Mouse (Mus musculus): Measurements from ENCODE around the gene Wfs1.
"Not testable (repeated sequence)": the region's sequence is repeated elsewhere in the genome, so short reads cannot be mapped to it uniquely, and the experiment has no call there.

The Wfs1 gene

GRCm38 (mm10) chr5:36988124-36988780, 753 bp downstream of the Wfs1 start:
- DNase-seq (ENCODE audit: low read depth, low spot score): no peak

- no peak for DNase-seq (ENCODE audit: low read depth, low spot score)
These were observed 2.4 kb downstream of the Wfs1 start for GRCm38 (mm10) chr5:36986617-36987016.

DNA sequence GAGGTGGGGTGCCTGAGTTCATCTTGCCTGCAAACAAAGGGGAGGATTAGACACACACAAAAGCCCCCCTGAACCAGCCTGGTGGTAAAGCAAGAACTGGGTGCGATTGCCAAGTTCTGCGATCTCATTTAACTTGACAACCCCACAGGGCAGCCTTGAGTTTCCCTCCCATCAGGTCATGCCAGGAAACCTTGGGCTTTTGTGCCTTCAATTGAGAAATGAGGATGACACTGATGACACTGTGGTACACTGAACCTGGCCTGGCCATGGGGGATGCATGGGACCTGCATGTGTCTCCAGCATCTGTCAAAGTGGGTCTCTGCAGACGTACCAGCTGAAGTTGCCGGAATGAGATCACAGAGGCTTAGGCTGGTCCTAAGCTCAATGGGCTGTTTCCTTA, 6.7 kb downstream of the Wfs1 start:
- DNase-seq (ENCODE audit: low read depth, low spot score): no peak

- no peak for DNase-seq (ENCODE audit: low read depth, low spot score)
These were observed 9.4 kb downstream of the Wfs1 start for GRCm38 (mm10) chr5:36979631-36980030.

- DNase-seq (ENCODE audit: low read depth, low spot score): peak; percentile 51
These were observed 10.0 kb downstream of the Wfs1 start for GRCm38 (mm10) chr5:36979001-36979400.

GRCm38 (mm10) chr5:36977809-36978208, 11.2 kb downstream of the Wfs1 start:
- DNase-seq (ENCODE audit: low read depth, low spot score): no peak

- no peak for DNase-seq (ENCODE audit: low read depth, low spot score)
These were observed 13.7 kb downstream of the Wfs1 start for GRCm38 (mm10) chr5:36975336-36975735.

GRCm38 (mm10) chr5:36971587-36971986, 17.4 kb downstream of the Wfs1 start:
- DNase-seq (ENCODE audit: low read depth, low spot score): no peak

DNA sequence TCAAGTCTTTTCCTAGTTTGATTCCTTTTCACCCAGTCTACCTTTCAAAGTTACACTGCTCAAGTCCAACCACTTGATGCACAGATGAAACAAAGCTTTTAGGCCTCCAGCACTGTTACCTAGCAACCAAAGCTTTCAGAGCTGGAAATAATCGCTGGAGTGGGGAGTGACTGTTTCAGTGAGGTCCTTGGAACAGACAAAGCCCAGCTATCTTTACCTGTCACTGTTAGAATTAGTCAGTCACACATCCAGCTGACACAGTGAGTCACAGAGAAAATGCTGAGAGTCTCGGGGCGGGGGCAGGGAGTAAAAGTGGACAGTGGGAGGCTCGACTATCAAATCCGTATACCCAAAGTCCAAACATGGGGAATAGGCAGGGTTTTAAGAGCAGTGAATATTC, 28.5 kb downstream of the Wfs1 start:
- no peak for DNase-seq (ENCODE audit: low read depth, low spot score)

DNA sequence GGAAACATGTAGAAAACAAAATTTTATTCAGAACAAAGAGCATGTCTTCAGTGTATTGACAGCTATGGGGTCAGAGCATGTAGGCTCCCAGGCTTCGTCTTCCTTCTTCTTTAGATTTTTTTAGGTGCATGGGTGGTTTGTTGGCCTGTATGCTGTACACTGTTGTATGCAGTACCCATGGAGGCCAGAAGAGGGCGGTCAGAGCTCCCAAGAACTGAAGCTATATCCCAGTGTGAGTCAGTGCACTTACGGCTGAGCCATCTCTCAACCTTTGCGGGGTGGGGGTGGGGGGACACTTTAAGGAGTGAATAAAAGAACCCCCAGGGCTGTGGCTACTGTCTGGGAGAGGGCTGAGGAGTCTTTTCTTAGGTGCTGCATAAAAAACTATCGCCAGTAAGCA, 30.2 kb downstream of the Wfs1 start:
- DNase-seq (ENCODE audit: low read depth, low spot score): peak; percentile 28

DNA sequence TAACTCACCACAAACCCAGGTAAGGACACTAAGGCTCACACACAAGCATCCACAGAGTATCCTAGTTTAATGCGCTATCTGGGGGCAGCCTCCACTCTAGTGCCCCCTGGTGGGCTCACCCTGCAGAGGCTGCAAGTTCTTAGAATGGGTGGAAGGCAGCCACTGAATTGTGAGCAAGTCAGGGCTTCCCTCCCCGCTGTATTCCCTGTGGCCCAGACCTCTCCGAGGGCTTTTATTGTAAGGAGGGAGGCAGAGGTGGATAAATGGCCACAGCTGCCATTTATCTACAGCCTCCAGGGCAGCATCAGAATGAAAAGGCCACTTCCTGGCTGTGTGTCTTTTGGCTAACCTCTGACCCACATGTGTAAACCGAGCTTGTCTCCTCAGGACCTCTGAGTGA, 33.6 kb downstream of the Wfs1 start:
- no peak for DNase-seq (ENCODE audit: low read depth, low spot score)

DNA sequence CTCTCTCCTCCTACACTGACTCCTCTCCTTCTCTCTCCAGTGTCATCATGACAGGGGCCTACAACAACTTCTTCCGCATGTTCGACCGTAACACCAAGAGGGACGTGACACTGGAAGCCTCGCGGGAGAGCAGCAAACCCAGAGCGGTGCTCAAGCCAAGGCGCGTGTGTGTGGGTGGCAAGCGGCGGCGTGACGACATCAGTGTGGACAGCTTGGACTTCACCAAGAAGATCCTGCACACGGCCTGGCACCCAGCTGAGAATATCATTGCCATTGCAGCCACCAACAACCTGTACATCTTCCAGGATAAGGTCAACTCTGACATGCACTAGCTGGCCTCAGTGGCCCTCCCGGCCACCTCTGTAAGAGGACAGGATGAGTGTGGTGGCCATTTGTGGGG, 36.7 kb downstream of the Wfs1 start:
- no peak for DNase-seq (ENCODE audit: low read depth, low spot score)

- DNase-seq (ENCODE audit: low read depth, low spot score): no peak
These were observed 38.1 kb downstream of the Wfs1 start for GRCm38 (mm10) chr5:36950871-36951270.

DNA sequence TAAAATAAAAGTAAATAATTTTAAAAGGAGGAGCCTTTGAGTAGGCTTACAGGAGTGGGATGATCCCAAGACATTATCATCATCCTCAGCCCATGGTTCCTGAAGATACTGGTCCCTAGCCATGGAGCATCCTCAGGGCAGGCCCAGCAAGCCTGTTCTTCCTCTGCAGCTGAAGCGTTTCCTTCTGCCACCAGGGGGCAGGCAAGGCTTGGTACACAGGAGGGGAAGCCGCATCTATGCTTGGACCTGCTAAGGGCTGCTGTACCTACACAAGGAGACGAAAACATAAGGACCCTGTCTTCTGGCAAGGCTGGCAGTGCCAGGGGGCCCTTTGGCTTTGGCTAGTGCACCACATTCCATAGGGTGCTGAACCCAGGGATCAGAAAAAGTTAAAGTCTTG, 40.2 kb downstream of the Wfs1 start:
- DNase-seq (ENCODE audit: low read depth, low spot score): peak; percentile 25

DNA sequence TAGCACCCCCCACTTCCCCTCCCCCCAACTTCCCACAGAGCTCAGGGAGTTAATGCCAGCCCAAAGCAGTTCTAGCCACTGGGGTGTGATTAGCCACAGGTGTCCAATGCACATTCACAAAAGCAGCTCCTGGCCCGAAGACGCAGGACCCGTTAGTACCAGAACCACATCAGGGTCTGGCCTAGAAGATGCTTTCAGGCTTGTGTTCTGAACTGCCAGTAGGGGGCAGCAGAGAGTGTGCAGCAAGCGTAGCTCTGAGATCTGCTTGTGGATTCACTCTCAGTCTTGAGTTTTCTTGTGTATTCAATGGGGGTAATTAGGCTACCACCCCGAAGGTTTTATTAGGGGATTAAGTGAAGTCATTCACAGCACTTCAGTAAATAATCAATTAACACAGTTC, 42.6 kb downstream of the Wfs1 start:
- peak; percentile 34 for DNase-seq (ENCODE audit: low read depth, low spot score)

GRCm38 (mm10) chr5:36945713-36946112, 43.3 kb downstream of the Wfs1 start:
- DNase-seq (ENCODE audit: low read depth, low spot score): no peak

DNA sequence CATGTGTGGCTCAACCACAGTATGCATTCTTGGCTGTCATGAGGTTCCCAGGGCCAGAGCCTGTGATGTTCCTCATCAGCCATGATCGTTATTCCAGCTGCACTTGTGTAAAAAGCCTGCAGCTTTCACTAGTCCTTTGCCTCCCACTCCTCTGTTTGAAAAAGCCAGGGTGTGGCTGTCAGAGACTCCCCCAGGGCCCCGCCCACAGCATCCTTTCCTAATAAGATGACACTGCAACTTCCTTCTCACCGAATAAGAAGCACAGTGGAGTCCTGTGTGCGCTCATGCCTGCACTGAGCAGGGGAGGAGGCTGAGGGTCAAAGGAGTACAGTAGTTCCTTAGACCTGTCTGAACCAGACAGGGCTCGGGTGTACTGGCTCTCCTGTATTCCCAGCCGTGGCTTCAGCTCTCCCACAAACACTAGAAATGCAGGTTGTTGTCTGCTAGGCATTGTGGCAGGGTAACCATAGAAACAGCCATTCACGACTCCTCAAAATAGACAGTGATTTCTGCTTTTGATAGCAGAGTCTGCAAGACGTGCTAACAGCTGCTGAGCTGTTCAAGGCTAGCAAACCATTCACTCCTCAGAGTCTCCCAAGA, 43.8 kb downstream of the Wfs1 start:
- DNase-seq (ENCODE audit: low read depth, low spot score): no peak

GRCm38 (mm10) chr5:36944552-36944951, 44.5 kb downstream of the Wfs1 start:
- no peak for DNase-seq (ENCODE audit: low read depth, low spot score)

DNA sequence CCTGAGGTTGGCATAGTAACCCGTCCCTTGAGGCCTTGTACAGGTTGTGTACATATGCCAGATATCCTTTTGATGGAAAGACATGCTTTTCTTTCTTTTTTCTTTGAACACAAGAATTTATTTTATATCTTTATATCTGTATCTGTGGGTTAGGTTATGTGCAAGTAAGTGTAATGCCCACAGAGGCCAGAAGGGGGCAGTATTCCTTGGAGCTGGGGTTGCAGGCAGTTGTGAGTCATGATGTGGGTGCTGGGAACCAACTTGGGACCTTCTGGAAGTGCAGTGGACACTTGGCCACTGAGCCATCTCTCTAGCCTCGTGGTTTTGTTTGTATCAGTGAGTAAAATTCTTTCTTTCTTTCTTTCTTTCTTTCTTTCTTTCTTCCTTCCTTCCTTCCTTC, 46.6 kb downstream of the Wfs1 start:
- DNase-seq (ENCODE audit: low read depth, low spot score): no peak

DNA sequence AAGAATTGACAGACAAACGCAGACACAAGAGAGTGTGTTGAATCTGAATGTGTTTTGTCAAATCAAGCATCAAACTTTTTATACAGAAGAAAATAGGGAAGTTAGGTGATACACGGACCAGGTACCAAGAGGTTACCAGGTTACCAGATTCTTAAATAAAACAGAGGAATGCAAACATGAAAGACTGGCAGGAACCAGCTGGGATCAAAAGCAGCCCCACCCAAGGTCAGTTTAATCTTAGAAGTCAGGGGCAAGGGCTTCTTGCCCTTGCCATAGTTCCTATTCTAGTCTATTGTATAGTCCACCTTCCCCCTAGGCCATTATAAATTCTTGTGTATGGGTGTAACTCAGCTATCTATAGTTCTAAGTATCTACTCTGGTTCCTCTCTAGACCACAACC, 50.0 kb downstream of the Wfs1 start:
- DNase-seq (ENCODE audit: low read depth, low spot score): not testable (repeated sequence)

- DNase-seq (ENCODE audit: low read depth, low spot score): no peak
These were observed 51.0 kb downstream of the Wfs1 start for GRCm38 (mm10) chr5:36938021-36938420.

- peak; percentile 16 for DNase-seq (ENCODE audit: low read depth, low spot score)
These were observed 52.5 kb downstream of the Wfs1 start for GRCm38 (mm10) chr5:36936548-36936947.
